Mouse (Mus musculus) layer of hippocampus, postnatal 14 days (tissue): ENCODE results near the gene Sptbn4. TPM values are rescaled to one million over a fixed set of nuclear protein-coding genes. Genes with fewer than 3 reads are reported as not detected.
A peak's percentile ranks its signal among the peaks of the same experiment; 100 is the strongest.

Source experiments
- DNase-seq, 2 experiments: peaks; one replicate each; pipeline ENCODE4 v3.0.0; 2021 to 2022; ENCODE audit warnings: low spot score in 2 of 2, mixed read lengths in 1 of 2
- total RNA-seq, 2 experiments: library from RNA; stranded (reverse); gene quantifications; 2 replicates each; pipeline ENCODE4 v1.2.3; 2021

Gene Sptbn4
- total RNA-seq, 2 experiments from 2014 or later, result 108 to 123 TPM

- peak; percentile 77 to 79 for DNase-seq
Measured at GRCm38 (mm10) chr7:27329326-27329947, 118.0 kb downstream of the Sptbn4 start.

- DNase-seq, result no peak
Measured at GRCm38 (mm10) chr7:27328648-27329047, 118.8 kb downstream of the Sptbn4 start.

GRCm38 (mm10) chr7:27328161-27328560 is 119.3 kb downstream of the Sptbn4 start:
- DNase-seq, result no peak

- no peak for DNase-seq
Measured at GRCm38 (mm10) chr7:27327500-27327899, 120.0 kb downstream of the Sptbn4 start.

- DNase-seq, result no peak
Measured at GRCm38 (mm10) chr7:27326101-27326880, 121.2 kb downstream of the Sptbn4 start.

GRCm38 (mm10) chr7:27325697-27326096 is 121.8 kb downstream of the Sptbn4 start:
- no peak for DNase-seq

GRCm38 (mm10) chr7:27324928-27325327 is 122.6 kb downstream of the Sptbn4 start:
- DNase-seq, result no peak

GRCm38 (mm10) chr7:27324161-27324560 is 123.3 kb downstream of the Sptbn4 start:
- DNase-seq, result no peak

- DNase-seq, result no peak
Measured at GRCm38 (mm10) chr7:27323001-27323400, 124.5 kb downstream of the Sptbn4 start.

GRCm38 (mm10) chr7:27322291-27322690 is 125.2 kb downstream of the Sptbn4 start:
- DNase-seq, result no peak

GRCm38 (mm10) chr7:27319411-27319810 is 128.1 kb downstream of the Sptbn4 start:
- no peak for DNase-seq

- peak; percentile 49 to 69 for DNase-seq
Measured at GRCm38 (mm10) chr7:27315958-27316357, 131.5 kb downstream of the Sptbn4 start.

- no peak for DNase-seq
Measured at GRCm38 (mm10) chr7:27314393-27314792, 133.1 kb downstream of the Sptbn4 start.

GRCm38 (mm10) chr7:27311651-27312284 is 135.7 kb downstream of the Sptbn4 start:
- no peak for DNase-seq

- no peak for DNase-seq
Measured at GRCm38 (mm10) chr7:27310996-27311535, 136.4 kb downstream of the Sptbn4 start.

GRCm38 (mm10) chr7:27310306-27310705 is 137.2 kb downstream of the Sptbn4 start:
- DNase-seq, result peak; percentile 45 to 54

- DNase-seq, result no peak
Measured at GRCm38 (mm10) chr7:27309832-27310231, 137.7 kb downstream of the Sptbn4 start.

GRCm38 (mm10) chr7:27308821-27309549 is 138.5 kb downstream of the Sptbn4 start:
- no peak for DNase-seq

GRCm38 (mm10) chr7:27307551-27307950 is 139.9 kb downstream of the Sptbn4 start:
- no peak for DNase-seq
